Mouse (Mus musculus) E14TG2a.4 (cell line): Measurements from ENCODE around the gene Hamp2.

Experiments used
- CTCF ChIP-seq: conservative IDR thresholded peaks from 2 replicates; pipeline ENCODE4 v1.5.1; 2014; ENCODE audit warnings: low read length
- NANOG ChIP-seq: IDR thresholded peaks from 2 replicates; pipeline ENCODE4 v1.6.1; 2014; ENCODE audit warnings: borderline replicate concordance, low read length, mixed read lengths

- TF ChIP-seq CTCF (no peak), NANOG (no peak)
These were observed 44.1 kb upstream of the Hamp2 start for GRCm38 (mm10) chr7:30968611-30969010.
